Mouse (Mus musculus) frontal cortex, adult (tissue): ENCODE data around the gene Sdad1.

Source experiments
- ATAC-seq: cut with Nextera tagmentation; 2 replicates; pipeline ENCODE4 v1.9.2; 2017; ENCODE audit warnings: mild to moderate bottlenecking, moderate library complexity, mixed read lengths; ENCODE audit not compliant: low TSS enrichment

The Sdad1 gene

DNA sequence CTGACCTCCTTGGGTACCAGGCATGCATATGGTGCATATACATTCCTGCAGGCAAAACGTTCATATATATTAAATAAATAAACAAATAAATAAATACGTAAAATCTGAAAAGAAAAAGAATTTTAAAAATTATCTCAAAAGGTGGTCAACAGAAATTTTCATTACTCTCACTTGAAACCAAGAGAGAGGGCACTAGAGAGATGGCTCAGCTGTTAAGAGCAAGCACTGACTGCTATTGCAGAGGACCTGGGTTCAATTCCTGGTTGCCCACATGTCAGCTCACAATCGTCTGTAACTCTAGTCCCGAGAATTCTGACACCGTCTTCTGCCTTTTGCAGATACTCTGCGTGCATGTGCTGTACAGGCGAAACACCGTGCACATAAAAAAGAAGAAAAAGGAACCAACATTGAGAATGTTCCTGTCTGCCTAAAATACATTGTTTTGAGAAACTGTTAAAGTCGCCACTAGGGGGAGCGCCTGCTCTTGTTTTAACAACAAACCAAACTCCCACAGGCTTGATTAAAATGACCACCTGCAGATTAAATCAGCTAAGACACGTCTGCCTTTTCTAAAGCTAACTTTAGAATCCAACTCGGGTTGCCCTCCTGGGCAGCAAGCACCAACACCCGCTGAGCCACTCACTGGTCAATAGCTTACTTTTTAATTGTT lies 1.9 kb upstream of the Sdad1 start:
- ATAC-seq = peak; percentile 49; the same call in 1 of the 2 replicates

DNA sequence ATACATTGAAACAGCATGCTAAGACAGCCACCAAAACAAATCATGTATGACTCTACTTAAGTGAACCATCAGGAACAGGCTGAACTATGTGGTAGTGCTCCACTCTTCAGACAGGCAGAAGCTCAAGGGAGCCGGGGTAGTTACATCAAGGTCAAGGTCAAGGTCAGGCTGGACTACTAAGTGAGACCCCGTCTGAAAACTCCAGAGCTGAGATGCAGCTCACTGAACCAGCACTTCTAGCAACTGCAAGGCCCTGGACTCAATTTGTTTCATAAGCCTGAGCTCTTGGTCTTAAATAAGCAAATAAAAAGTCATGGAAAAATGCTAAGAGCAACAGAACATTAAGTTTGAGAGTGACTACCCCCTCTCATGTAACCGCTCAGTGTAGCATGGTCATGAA lies 6.0 kb downstream of the Sdad1 start:
- no peak for ATAC-seq

GRCm38 (mm10) chr5:92302149-92302840 lies 8.0 kb downstream of the Sdad1 start:
- ATAC-seq = no peak

DNA sequence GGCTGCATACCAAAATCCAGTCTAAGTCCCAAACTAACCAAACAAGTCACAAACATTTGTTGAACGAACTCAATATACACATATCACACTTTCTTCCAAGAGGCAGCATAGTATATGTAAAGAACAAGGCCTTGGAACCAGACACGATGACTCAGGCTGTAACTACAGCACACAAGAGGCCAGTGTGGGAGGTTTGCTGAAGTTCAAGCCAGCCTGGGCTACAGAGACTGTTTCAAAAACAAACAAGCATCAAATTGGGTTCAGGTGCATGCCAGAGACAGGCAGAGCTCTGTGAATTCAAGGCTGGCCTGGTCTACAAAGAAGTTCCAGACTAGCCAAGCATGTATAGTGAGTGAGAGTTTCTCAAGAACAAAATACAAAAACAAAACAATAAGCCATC lies 15.8 kb downstream of the Sdad1 start:
- ATAC-seq = no peak

DNA sequence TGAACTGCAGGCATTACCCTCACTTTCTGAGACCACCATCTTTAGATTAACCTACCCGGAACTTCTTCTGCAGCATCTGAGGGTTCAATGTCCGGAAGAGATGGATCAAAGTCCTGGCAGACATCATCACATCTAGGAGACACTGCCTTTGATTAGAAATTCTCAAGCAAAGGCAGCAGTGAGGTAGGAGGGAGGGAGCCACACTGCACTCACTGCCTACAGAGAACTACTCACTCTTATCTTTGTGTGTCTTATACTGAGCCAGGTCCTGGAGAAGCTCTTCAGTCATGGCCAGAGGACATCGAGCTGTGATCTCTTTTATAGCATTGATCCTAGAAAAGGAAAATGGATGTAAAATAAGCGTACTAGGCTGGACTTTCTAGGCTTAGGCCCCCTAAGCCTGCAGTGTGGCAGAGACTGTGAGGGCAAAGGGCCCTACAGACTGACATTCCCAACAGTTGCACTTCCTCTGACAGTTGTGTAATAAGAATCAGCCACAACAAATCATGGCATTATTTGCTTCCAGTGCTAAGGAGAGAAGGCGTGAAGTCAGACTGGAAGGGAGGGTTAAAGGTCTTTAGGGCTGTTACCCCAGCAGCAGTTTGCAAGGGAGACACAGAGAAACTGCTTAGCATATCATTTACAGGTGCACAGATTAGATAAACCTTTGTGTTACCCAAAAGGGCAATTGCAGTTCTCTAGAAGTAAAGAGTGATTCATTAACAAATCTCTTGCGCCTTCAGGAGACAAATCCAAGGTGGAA lies 18.4 kb downstream of the Sdad1 start:
- ATAC-seq = no peak

- no peak for ATAC-seq
Observed at GRCm38 (mm10) chr5:92287840-92288239, 22.4 kb downstream of the Sdad1 start.

DNA sequence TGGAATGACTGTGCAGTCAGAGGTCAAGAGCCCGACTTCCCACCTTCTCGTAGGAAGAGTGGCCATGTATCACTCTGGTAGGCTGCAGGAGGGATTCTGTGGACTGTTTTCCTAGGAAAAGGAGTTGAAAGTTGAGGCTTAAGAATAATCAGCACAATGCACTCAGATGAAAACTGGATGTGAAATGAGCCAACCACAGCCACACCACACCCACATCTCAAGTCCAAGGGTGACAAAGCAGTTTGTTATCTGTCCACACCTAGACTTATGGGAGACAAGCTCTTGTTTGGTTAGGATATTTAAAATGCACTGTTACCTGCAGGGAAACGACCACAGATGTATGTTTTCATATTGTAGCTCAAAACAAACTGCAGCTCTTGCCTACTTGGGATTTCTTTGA lies 27.2 kb downstream of the Sdad1 start:
- no peak for ATAC-seq

- no peak for ATAC-seq
Observed at GRCm38 (mm10) chr5:92282571-92282970, 27.7 kb downstream of the Sdad1 start.

GRCm38 (mm10) chr5:92278942-92279537 lies 31.2 kb downstream of the Sdad1 start:
- no peak for ATAC-seq

DNA sequence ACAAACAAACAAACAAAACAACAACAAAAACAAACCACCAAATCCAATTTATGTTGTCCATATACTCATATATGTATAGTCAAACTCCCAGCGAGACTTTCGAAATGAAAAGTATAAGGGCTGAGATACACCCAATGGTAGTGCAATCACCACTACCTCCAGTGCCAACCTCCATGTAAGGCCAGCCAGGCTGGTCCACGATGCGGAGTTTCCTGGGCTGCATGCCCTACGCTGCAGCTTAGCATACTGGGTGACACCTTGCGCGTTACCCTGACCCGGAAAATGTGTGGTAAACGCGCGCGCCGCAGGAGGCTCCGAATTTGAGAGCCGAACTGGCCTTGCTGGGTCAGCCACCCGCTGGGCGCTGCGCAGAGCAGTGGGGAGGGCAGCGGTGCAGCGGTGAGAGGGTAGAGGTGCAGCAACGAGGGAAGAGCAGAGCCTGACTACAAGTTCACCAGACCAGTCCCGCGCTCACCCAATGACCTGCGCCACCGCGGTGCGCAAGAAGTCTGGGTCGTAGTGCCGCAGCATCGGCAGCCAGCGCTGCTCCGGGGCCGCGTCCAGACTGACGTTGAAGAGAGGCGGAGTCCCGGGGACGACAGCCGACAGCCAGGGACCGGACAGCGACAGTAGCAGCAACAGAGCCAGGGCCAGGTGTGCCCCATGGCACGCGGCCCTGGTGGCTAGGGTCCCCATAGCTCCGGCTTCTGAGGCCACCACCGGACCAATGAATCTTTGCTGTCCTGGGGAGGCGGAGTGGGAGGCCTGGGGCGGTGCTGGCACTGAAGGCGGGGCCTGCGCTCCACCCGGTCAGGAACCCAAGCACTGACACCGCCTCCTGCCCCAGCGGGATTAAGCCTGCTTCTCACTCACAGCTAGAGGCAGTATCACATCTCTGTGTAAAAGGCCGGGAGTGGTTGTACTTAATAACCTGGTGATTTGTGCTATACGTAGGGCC lies 32.6 kb downstream of the Sdad1 start, which contains the start of gene Naaa:
Gene Naaa (minus strand): TSS at position 734 of the 958 bp plus-strand sequence.
- ATAC-seq = peak; percentile 93

DNA sequence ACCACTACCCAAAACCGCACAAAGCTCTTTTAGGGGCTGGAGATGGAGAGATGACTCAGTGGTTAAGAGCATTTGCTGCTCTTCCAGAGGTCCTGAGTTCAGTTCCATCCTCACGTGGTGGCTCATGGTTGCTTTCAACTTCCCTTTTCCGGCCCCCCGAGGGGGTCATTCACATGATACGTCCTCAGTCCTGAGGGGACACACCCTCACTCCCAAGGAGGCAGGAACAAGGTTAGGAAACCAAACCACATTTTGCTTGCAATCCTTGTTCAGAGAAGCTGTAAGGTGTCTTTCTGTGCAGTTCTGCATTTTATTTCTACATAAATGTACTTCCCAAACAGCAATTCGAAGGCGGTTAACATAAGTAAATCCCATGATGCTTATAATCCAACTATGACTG lies 39.8 kb downstream of the Sdad1 start:
- no peak for ATAC-seq

- peak; percentile 90 for ATAC-seq
Observed at GRCm38 (mm10) chr5:92263761-92264359, 46.4 kb downstream of the Sdad1 start.

DNA sequence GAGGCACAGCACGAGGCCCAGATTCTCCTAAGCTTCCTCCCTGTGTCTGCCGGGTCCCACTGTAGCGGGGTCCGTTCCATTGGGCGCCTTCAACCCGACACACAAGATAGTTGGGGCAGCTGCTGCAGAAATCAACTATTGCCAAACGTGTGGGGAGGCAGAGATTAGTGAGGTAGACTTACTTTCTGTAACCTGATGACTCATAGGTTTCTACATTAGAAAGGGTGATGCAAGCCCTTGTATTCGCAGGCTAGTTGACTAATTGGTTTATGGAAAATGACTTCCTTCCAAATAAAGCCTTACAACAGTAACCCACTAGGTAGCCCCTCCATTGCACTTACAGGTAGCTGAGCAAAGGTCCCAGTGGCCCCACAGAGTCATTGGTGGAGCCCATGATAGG lies 47.6 kb downstream of the Sdad1 start:
- no peak for ATAC-seq

DNA sequence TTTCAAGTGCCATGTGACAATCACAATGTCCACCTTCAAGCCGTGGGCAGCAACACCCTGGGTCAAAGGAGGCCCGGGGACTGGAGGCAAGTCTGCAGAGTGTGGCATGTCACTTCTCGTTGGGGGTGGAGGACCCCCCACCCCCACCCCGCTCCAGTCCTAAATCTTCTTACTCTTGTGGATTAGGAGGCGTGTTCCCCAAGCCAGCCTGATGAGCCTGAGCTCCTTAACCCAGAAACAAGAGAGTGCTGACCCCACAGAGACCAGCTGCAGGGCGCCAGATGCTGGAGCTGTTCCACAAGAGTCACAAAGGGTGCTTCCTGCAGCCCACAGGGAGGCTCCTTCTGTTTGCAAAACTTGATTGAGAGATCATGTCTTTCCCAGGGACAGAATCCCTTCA lies 54.1 kb downstream of the Sdad1 start, which contains the start of gene Ppef2:
Gene Ppef2 (minus strand): TSS at position 61 of the 400 bp plus-strand sequence.
- ATAC-seq = no peak

DNA sequence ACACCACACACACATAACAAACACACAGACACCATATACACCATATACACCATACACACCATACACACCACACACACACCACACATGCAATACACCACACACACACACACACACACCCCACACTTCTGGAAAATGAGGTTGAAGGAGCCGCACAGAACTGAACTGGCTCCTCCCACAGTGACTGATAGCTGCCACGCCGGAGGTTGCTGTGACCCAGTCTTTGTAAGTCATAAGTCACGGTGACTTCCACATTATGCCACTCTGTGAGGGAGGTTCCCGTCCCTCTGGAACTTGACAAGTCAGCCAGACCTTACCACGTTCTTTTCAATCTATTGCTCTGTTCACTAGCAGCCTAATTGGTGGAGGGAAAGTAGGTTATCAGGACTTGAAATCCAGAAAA lies 55.8 kb downstream of the Sdad1 start:
- ATAC-seq = no peak

- peak; percentile 97 for ATAC-seq
Observed at GRCm38 (mm10) chr5:92252797-92253343, 57.4 kb downstream of the Sdad1 start.

DNA sequence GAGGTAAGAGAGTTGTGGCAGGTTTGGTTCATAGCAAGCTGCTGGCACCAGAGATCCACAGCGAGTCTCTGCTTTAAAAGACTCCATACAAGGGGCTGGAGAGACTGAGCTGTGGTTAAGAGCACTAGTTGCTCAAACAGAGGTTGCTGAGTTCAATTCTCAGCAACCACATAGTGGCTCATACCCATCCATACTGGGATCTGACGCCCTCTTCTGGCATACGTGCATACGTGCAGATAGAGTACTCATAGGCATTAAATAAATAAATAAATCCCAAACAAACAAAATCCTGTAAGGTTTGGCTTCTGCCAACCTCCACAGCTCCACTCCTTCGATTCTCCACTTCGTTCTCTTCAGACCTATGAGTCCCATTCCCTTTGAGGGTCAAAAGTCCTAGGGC lies 58.2 kb downstream of the Sdad1 start:
- no peak for ATAC-seq

GRCm38 (mm10) chr5:92248614-92249013 lies 61.7 kb downstream of the Sdad1 start:
- no peak for ATAC-seq

DNA sequence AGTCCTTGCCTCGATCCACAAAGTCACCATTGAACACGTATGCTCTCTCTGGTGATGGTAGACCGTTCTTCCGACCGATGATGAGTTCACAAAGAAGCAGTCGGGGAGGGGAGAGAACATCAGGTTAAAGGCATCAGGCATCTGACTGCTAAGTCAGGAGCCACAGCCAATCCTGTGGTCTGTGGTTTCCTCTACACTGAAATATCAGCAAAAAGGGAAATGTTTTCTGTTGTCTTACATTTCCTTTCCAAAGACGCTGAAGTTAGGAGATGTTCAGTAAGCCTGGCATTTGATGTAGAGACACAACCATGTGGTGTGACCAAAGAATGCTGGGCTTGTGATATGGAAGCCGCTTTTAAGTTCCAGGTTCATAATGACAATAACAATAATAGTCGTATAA lies 64.8 kb downstream of the Sdad1 start:
- ATAC-seq = no peak

DNA sequence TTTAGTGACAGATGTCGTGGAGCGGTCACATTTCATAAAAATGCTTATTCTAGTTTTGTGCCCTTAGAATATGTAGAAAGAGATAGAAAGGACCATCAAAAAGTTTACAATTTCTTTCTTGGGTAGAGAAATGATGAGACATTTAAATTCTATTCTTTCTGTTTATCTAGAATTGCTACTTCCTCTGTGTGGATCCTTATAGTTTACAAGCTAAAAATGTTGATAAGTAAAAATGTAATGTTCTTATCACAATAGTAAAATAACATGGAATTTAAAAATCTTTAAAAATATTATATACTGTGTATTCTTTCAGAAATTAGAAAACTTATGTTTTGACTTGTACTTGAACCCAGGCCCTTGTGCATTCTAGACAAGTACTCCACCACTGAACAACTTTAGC lies 65.4 kb downstream of the Sdad1 start:
- no peak for ATAC-seq
